Mouse (Mus musculus) heart, embryonic 15.5 days (tissue): ENCODE data around the gene Unc5a. TPM values are rescaled to one million over a fixed set of nuclear protein-coding genes. Genes with fewer than 3 reads are reported as not detected.

Source experiments
- ATAC-seq: fragments of 200-750 bp; cut with Nextera tagmentation; replicated peaks from 2 replicates; pipeline ENCODE4 v1.8.0; 2017; ENCODE audit warnings: low read depth, moderate TSS enrichment; ENCODE audit not compliant: insufficient number of reproducible peaks, insufficient read depth, low FRiP score
- H3K27ac ChIP-seq: fragments of 300-500 bp; sonication (generic); 2 replicates; pipeline ENCODE4 v1.5.1; 2015; ENCODE audit warnings: mild to moderate bottlenecking, inconsistent platforms
- H3K27me3 ChIP-seq: fragments of 300-500 bp; sonication (generic); 2 replicates; pipeline ENCODE4 v1.6.1; 2015; ENCODE audit warnings: inconsistent platforms
- H3K36me3 ChIP-seq: fragments of 300-500 bp; sonication (generic); 2 replicates; pipeline ENCODE4 v1.6.1; 2015; ENCODE audit warnings: mild to moderate bottlenecking, inconsistent platforms
- H3K4me1 ChIP-seq: fragments of 300-500 bp; sonication (generic); replicated peaks from 2 replicates; pipeline ENCODE4 v1.6.1; 2015; ENCODE audit warnings: inconsistent platforms
- H3K4me2 ChIP-seq: fragments of 300-500 bp; sonication (generic); 2 replicates; pipeline ENCODE4 v1.6.1; 2015; ENCODE audit warnings: inconsistent platforms, mild to moderate bottlenecking, moderate library complexity
- H3K4me3 ChIP-seq: fragments of 300-500 bp; sonication (generic); 2 replicates; pipeline ENCODE4 v1.5.1; 2015; ENCODE audit warnings: mild to moderate bottlenecking, inconsistent platforms
- H3K9ac ChIP-seq: fragments of 300-500 bp; sonication (generic); 2 replicates; pipeline ENCODE4 v1.6.1; 2015; ENCODE audit warnings: mild to moderate bottlenecking, inconsistent platforms
- H3K9me3 ChIP-seq: fragments of 300-500 bp; sonication (generic); replicated peaks from 2 replicates; pipeline ENCODE4 v1.6.1; 2016; ENCODE audit warnings: inconsistent platforms
- WGBS: fragments of 180-500 bp; shearing (Covaris S2); methylation state at CpG from one replicate; pipeline ENCODE4 v1.1.7; 2015; ENCODE audit warnings: mixed read lengths; 5-methylcytosine and 5-hydroxymethylcytosine counted together
- polyA plus RNA-seq: library from polyadenylated mRNA; unstranded; fragments of >200 nt; fragmentation: Nextera tagmentation; extraction: Ambion mirVana; gene quantifications from 2 replicates; pipeline ENCODE4 v1.2.1, GENCODE M21; 2015

The Unc5a gene
- polyA plus RNA-seq, 1 experiment from 2014 or later, result 1.3 TPM

- no peak overlapping the region for H3K4me2 ChIP-seq
- no peaks in the 10 kb centered on the region for H3K36me3 ChIP-seq
- 59% methylated on average over 3 of the region's 3 CpGs for WGBS
- H3K4me1 ChIP-seq, result peaks cover 5% of the 10 kb centered on the region; the same call in 1 of the 2 replicates
- no peak overlapping the region for H3K27ac ChIP-seq
- no peaks in the 10 kb centered on the region for H3K9me3 ChIP-seq
- ATAC-seq, result no peak
- H3K9ac ChIP-seq, result no peak overlapping the region
- H3K27me3 ChIP-seq, result no peaks in the 10 kb centered on the region
- no peak overlapping the region for H3K4me3 ChIP-seq
Measured at GRCm38 (mm10) chr13:55019181-55019580, 70.0 kb downstream of the Unc5a start.

GRCm38 (mm10) chr13:55020051-55020450, 70.8 kb downstream of the Unc5a start:
- Histone ChIP-seq H3K4me1 (peaks cover 5% of the 10 kb centered on the region; the same call in 1 of the 2 replicates), H3K9me3 (no peaks in the 10 kb centered on the region), H3K9ac (no peak overlapping the region), H3K4me2 (no peak overlapping the region), H3K27me3 (no peaks in the 10 kb centered on the region), H3K36me3 (no peaks in the 10 kb centered on the region), H3K4me3 (no peak overlapping the region), H3K27ac (no peak overlapping the region)
- 63% methylated on average over 4 of the region's 4 CpGs for WGBS
- no peak for ATAC-seq

- Histone ChIP-seq H3K36me3 (no peaks in the 10 kb centered on the region), H3K27ac (no peak within 1 kb of the TSS), H3K4me2 (no peak within 1 kb of the TSS), H3K4me3 (no peak within 1 kb of the TSS), H3K9ac (no peak within 1 kb of the TSS), H3K27me3 (no peaks in the 10 kb centered on the region), H3K9me3 (no peaks in the 10 kb centered on the region), H3K4me1 (peaks cover 5% of the 10 kb centered on the region; the same call in 1 of the 2 replicates)
- 79% methylated on average over 13 of the region's 13 CpGs for WGBS
- ATAC-seq, result no peak
Measured at GRCm38 (mm10) chr13:55021194-55021779, 72.1 kb downstream of the Unc5a start, which contains the start of gene Hk3. Gene Hk3, minus strand, starts transcription at chr13:55021385.

GRCm38 (mm10) chr13:55022256-55022655, 73.0 kb downstream of the Unc5a start:
- 67% methylated on average over 4 of the region's 4 CpGs for WGBS
- no peak overlapping the region for H3K27ac ChIP-seq
- H3K36me3 ChIP-seq, result no peaks in the 10 kb centered on the region
- H3K9ac ChIP-seq, result no peak overlapping the region
- H3K4me2 ChIP-seq, result no peak overlapping the region
- peaks cover 5% of the 10 kb centered on the region; the same call in 1 of the 2 replicates for H3K4me1 ChIP-seq
- H3K4me3 ChIP-seq, result no peak overlapping the region
- no peaks in the 10 kb centered on the region for H3K27me3 ChIP-seq
- ATAC-seq, result no peak
- H3K9me3 ChIP-seq, result no peaks in the 10 kb centered on the region

GRCm38 (mm10) chr13:55022715-55023114, 73.5 kb downstream of the Unc5a start:
- H3K9ac ChIP-seq, result no peak overlapping the region
- H3K4me3 ChIP-seq, result no peak overlapping the region
- H3K27ac ChIP-seq, result no peak overlapping the region
- no peak overlapping the region for H3K4me2 ChIP-seq
- 59% methylated on average over 9 of the region's 9 CpGs for WGBS
- no peaks in the 10 kb centered on the region for H3K27me3 ChIP-seq
- H3K9me3 ChIP-seq, result no peaks in the 10 kb centered on the region
- peaks cover 5% of the 10 kb centered on the region; the same call in 1 of the 2 replicates for H3K4me1 ChIP-seq
- no peak for ATAC-seq
- H3K36me3 ChIP-seq, result no peaks in the 10 kb centered on the region; the same call in 1 of the 2 replicates

- Histone ChIP-seq H3K36me3 (peaks cover 11% of the 10 kb centered on the region; the same call in 1 of the 2 replicates), H3K4me2 (no peak overlapping the region), H3K27ac (no peak overlapping the region), H3K27me3 (no peaks in the 10 kb centered on the region), H3K9me3 (no peaks in the 10 kb centered on the region), H3K9ac (no peak overlapping the region), H3K4me1 (peaks cover 5% of the 10 kb centered on the region; the same call in 1 of the 2 replicates), H3K4me3 (no peak overlapping the region)
- ATAC-seq, result no peak
- 83% methylated on average over 2 of the region's 2 CpGs for WGBS
Measured at GRCm38 (mm10) chr13:55024215-55024614, 75.0 kb downstream of the Unc5a start.

GRCm38 (mm10) chr13:55040016-55040415, 90.8 kb downstream of the Unc5a start:
- Histone ChIP-seq H3K4me2 (no peak overlapping the region), H3K27me3 (no peaks in the 10 kb centered on the region), H3K27ac (no peak overlapping the region), H3K9ac (no peak overlapping the region), H3K4me1 (no peaks in the 10 kb centered on the region), H3K4me3 (no peak overlapping the region), H3K36me3 (peaks cover 7% of the 10 kb centered on the region; the same call in 1 of the 2 replicates), H3K9me3 (no peaks in the 10 kb centered on the region)
- no peak for ATAC-seq
- WGBS, result 93% methylated on average over 2 of the region's 2 CpGs

GRCm38 (mm10) chr13:55047706-55048105, 98.5 kb downstream of the Unc5a start:
- H3K9ac ChIP-seq, result no peak overlapping the region
- ATAC-seq, result no peak

More at GRCm38 (mm10) chr13:55047706-55048105, 98.5 kb downstream of the Unc5a start:
- Histone ChIP-seq H3K9me3 (no peaks in the 10 kb centered on the region), H3K27ac (no peak overlapping the region), H3K27me3 (no peaks in the 10 kb centered on the region), H3K4me1 (no peaks in the 10 kb centered on the region), H3K4me2 (no peak overlapping the region), H3K36me3 (peaks cover 8% of the 10 kb centered on the region; the same call in 1 of the 2 replicates), H3K4me3 (no peak overlapping the region)
- 78% methylated on average over 3 of the region's 3 CpGs for WGBS

Other genes starting within 250 kb of the Unc5a start
- gene Cdhr2, start 247.9 kb upstream of the Unc5a start, polyA plus RNA-seq, result 0.04 and 0.06 TPM in 2 replicates
- gene Gprin1, start 199.5 kb upstream of the Unc5a start, polyA plus RNA-seq, result 0.05 and 0.32 TPM in 2 replicates
- not detected in 2 replicates for gene Sncb, start 182.8 kb upstream of the Unc5a start, polyA plus RNA-seq
- not detected in 2 replicates for gene Eif4e1b, start 165.4 kb upstream of the Unc5a start, polyA plus RNA-seq
- gene Tspan17, start 160.0 kb upstream of the Unc5a start, polyA plus RNA-seq, result 4.4 and 7.3 TPM in 2 replicates
- gene Hk3, start 72.0 kb downstream of the Unc5a start, polyA plus RNA-seq, result 0.86 and 1.2 TPM in 2 replicates
- gene Uimc1, start 150.9 kb downstream of the Unc5a start, polyA plus RNA-seq, result 14.9 and 16.4 TPM in 2 replicates
- 16.6 and 21.2 TPM in 2 replicates for gene Zfp346, start 155.9 kb downstream of the Unc5a start, polyA plus RNA-seq
- gene Gm17617, start 184.1 kb downstream of the Unc5a start, polyA plus RNA-seq, result not detected in 2 replicates
- gene Fgfr4, start 203.2 kb downstream of the Unc5a start, polyA plus RNA-seq, result 0.72 and 2.0 TPM in 2 replicates